Mouse (Mus musculus): ENCODE results near the gene Gsto2. TPM values are rescaled to one million over a fixed set of nuclear protein-coding genes. Genes with fewer than 3 reads are reported as not detected.

Gsto2 gene
- polyA plus RNA-seq, 1 experiment from 2014 or later: 1.8 TPM

DNA sequence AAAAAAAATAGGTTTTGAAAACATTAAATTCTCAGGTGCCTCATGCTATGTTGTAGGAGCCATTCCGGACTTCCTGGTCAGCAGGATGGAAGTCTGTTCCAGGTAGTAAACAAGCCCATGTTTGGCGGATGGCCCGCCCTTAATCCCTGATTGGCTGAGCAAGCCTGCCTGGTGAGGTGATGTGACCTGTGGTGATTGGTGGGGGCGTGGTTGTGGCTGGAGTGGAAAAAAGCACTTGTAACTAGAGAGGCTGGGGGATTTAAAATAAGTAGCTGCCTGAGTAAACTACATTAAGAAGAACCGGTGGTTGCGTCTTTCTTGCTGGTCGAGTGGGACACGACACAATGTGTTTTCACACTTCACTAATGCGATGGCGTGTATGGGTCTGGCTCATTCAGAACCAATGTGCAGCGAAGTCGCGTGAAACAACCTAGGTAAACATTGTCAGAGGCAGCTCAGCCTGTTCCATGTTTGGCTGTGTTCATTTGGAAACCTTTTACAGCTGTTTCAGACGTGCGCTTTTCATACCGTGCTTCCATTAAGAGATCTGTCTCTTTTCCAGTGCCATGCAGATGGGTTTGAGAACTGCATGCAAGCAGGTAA lies 69.4 kb downstream of the Gsto2 start:
- ATAC-seq: no peak
- Histone ChIP-seq H3K27ac (no peak overlapping the region), H3K9me3 (replicated peaks) (no peaks in the 10 kb centered on the region), H3K27me3 (no peaks in the 10 kb centered on the region), H3K4me3 (no peak overlapping the region), H3K36me3 (ENCODE audit: poor library complexity, severe bottlenecking) (no peaks in the 10 kb centered on the region), H3K4me1 (peaks cover 15% of the 10 kb centered on the region), H3K4me2 (no peak overlapping the region), H3K9ac (no peak overlapping the region)
- 72% methylated on average over 16 of the region's 16 CpGs for WGBS

GRCm38 (mm10) chr19:47935530-47935929 lies 70.2 kb downstream of the Gsto2 start:
- peaks cover 15% of the 10 kb centered on the region for H3K4me1 ChIP-seq
- WGBS: 87% methylated on average over 6 of the region's 6 CpGs
- H3K9me3 ChIP-seq (replicated peaks): no peaks in the 10 kb centered on the region
- H3K27me3 ChIP-seq: no peaks in the 10 kb centered on the region
- H3K4me2 ChIP-seq: no peak overlapping the region
- no peak for ATAC-seq
- H3K4me3 ChIP-seq: no peak overlapping the region
- H3K27ac ChIP-seq: no peak overlapping the region
- no peak overlapping the region for H3K9ac ChIP-seq
- no peaks in the 10 kb centered on the region for H3K36me3 ChIP-seq (ENCODE audit: poor library complexity, severe bottlenecking)

Small RNAs within 50 kb of the gene (microRNA-seq; reads per million reads assigned to microRNA genes)
- gene Gm22240: not detected

Other genes starting within 250 kb of the Gsto2 start
- gene Col17a1, start 173.4 kb upstream of the Gsto2 start, polyA plus RNA-seq (2015; fragmentation: Nextera tagmentation; extraction: Ambion mirVana): 0.10 and 0.40 TPM in 2 replicates
- gene Sfr1, start 133.9 kb upstream of the Gsto2 start, polyA plus RNA-seq (2015; fragmentation: Nextera tagmentation; extraction: Ambion mirVana): 225 and 238 TPM in 2 replicates
- 74.9 and 80.3 TPM in 2 replicates for gene Gsto1, start 10.6 kb upstream of the Gsto2 start, polyA plus RNA-seq (2015; fragmentation: Nextera tagmentation; extraction: Ambion mirVana)
- 0.66 and 0.82 TPM in 2 replicates for gene Cfap43, start 53.8 kb downstream of the Gsto2 start, polyA plus RNA-seq (2015; fragmentation: Nextera tagmentation; extraction: Ambion mirVana)
- gene Itprip, start 53.8 kb downstream of the Gsto2 start, polyA plus RNA-seq (2015; fragmentation: Nextera tagmentation; extraction: Ambion mirVana): 9.8 and 12.7 TPM in 2 replicates
- gene Cfap58, start 72.1 kb downstream of the Gsto2 start, polyA plus RNA-seq (2015; fragmentation: Nextera tagmentation; extraction: Ambion mirVana): 0.21 and 0.49 TPM in 2 replicates

Data from forebrain, embryonic 13.5 days (tissue).